Mouse (Mus musculus): Measurements from ENCODE around the gene S100a10. TPM values are rescaled to one million over a fixed set of nuclear protein-coding genes. Genes with fewer than 3 reads are reported as not detected.

The S100a10 gene
- total RNA-seq, 2 experiments from 2014 or later: 56.1 to 69.6 TPM

Other genes starting within 250 kb of the S100a10 start
- gene Hrnr, start 235.3 kb upstream of the S100a10 start, total RNA-seq (2015; ENCODE audit: low replicate concordance): not detected in 2 replicates
- not detected in 2 replicates for gene Hrnr, start 235.3 kb upstream of the S100a10 start, total RNA-seq (2017; ENCODE audit: low replicate concordance)
- gene Rptn, start 161.4 kb upstream of the S100a10 start, total RNA-seq (2015; ENCODE audit: low replicate concordance): not detected in 2 replicates
- gene Rptn, start 161.4 kb upstream of the S100a10 start, total RNA-seq (2017; ENCODE audit: low replicate concordance): not detected in 2 replicates
- 0.19 TPM in 1 of 2 replicates, not detected in the other for gene Tchh, start 112.8 kb upstream of the S100a10 start, total RNA-seq (2015; ENCODE audit: low replicate concordance)
- not detected in 2 replicates for gene Tchh, start 112.8 kb upstream of the S100a10 start, total RNA-seq (2017; ENCODE audit: low replicate concordance)
- not detected in 2 replicates for gene Tchhl1, start 86.3 kb upstream of the S100a10 start, total RNA-seq (2015; ENCODE audit: low replicate concordance)
- not detected in 2 replicates for gene Tchhl1, start 86.3 kb upstream of the S100a10 start, total RNA-seq (2017; ENCODE audit: low replicate concordance)
- 797 and 864 TPM in 2 replicates for gene S100a11, start 34.6 kb upstream of the S100a10 start, total RNA-seq (2015; ENCODE audit: low replicate concordance)
- gene S100a11, start 34.6 kb upstream of the S100a10 start, total RNA-seq (2017; ENCODE audit: low replicate concordance): 50.3 and 92.3 TPM in 2 replicates
- not detected in 2 replicates for gene Tdpoz2, start 97.6 kb downstream of the S100a10 start, total RNA-seq (2015; ENCODE audit: low replicate concordance)
- not detected in 2 replicates for gene Tdpoz2, start 97.6 kb downstream of the S100a10 start, total RNA-seq (2017; ENCODE audit: low replicate concordance)
- gene Tdpoz1, start 121.2 kb downstream of the S100a10 start, total RNA-seq (2015; ENCODE audit: low replicate concordance): not detected in 2 replicates
- gene Tdpoz1, start 121.2 kb downstream of the S100a10 start, total RNA-seq (2017; ENCODE audit: low replicate concordance): not detected in 2 replicates
- gene Gm37596, start 138.0 kb downstream of the S100a10 start, total RNA-seq (2015; ENCODE audit: low replicate concordance): not detected in 2 replicates
- not detected in 2 replicates for gene Gm37596, start 138.0 kb downstream of the S100a10 start, total RNA-seq (2017; ENCODE audit: low replicate concordance)
- not detected in 2 replicates for gene Gm5773, start 217.9 kb downstream of the S100a10 start, total RNA-seq (2015; ENCODE audit: low replicate concordance)
- gene Gm5773, start 217.9 kb downstream of the S100a10 start, total RNA-seq (2017; ENCODE audit: low replicate concordance): not detected in 2 replicates
- gene Tdpoz4, start 241.3 kb downstream of the S100a10 start, total RNA-seq (2015; ENCODE audit: low replicate concordance): not detected in 2 replicates
- not detected in 2 replicates for gene Tdpoz4, start 241.3 kb downstream of the S100a10 start, total RNA-seq (2017; ENCODE audit: low replicate concordance)

Measured in erythroblast, adult 5-6 weeks (primary cell).